Mouse (Mus musculus) megakaryocyte, embryonic 14.5 days (primary cell): Measurements from ENCODE around the gene Rln1. TPM values are rescaled to one million over a fixed set of nuclear protein-coding genes. Genes with fewer than 3 reads are reported as not detected.

ENCODE experiments used
- H3K27me3 ChIP-seq: replicated peaks from 2 replicates; pipeline ENCODE3; 2012; ENCODE audit warnings: inconsistent platforms
- H3K36me3 ChIP-seq: replicated peaks from 2 replicates; pipeline ENCODE3; 2012; ENCODE audit warnings: low read length, inconsistent platforms, mixed read lengths
- H3K4me1 ChIP-seq: 2 replicates; pipeline ENCODE4 v1.6.1; 2012; ENCODE audit warnings: inconsistent platforms
- H3K4me3 ChIP-seq: replicated peaks from 2 replicates; pipeline ENCODE3; 2012; ENCODE audit warnings: moderate library complexity, mild to moderate bottlenecking, inconsistent platforms
- H3K9me3 ChIP-seq: 2 replicates; pipeline ENCODE4 v1.6.1; 2012; ENCODE audit warnings: inconsistent platforms
- FLI1 ChIP-seq: IDR thresholded peaks from 2 replicates; pipeline ENCODE4 v1.6.1; 2012; ENCODE audit warnings: low read length, inconsistent platforms, mixed read lengths
- GATA1 ChIP-seq: IDR thresholded peaks from 3 replicates; pipeline ENCODE4 v1.6.1; 2012; ENCODE audit warnings: mixed read lengths, low read length, inconsistent platforms, borderline replicate concordance
- polyA plus RNA-seq: library from polyadenylated mRNA; stranded (reverse); fragments of >175 nt; gene quantifications from 2 replicates; pipeline ENCODE4 v1.2.3, GENCODE M21; 2012; ENCODE audit warnings: low replicate concordance; ENCODE audit not compliant: insufficient read depth

The Rln1 gene
- polyA plus RNA-seq, 1 experiment, result not detected

- no peak for TF ChIP-seq GATA1
- no peak for TF ChIP-seq FLI1
- H3K9me3 ChIP-seq, result no peaks in the 10 kb centered on the region
- H3K4me3 ChIP-seq, result peak overlapping the region; percentile 93
- no peaks in the 10 kb centered on the region for H3K27me3 ChIP-seq
- peaks cover 55% of the 10 kb centered on the region for H3K36me3 ChIP-seq
- peaks cover 49% of the 10 kb centered on the region for H3K4me1 ChIP-seq
Observed at GRCm38 (mm10) chr19:29362173-29362930, 27.9 kb upstream of the Rln1 start.

GRCm38 (mm10) chr19:29361468-29362130 is 27.1 kb upstream of the Rln1 start:
- Histone ChIP-seq H3K4me1 (peaks cover 48% of the 10 kb centered on the region), H3K27me3 (no peaks in the 10 kb centered on the region), H3K4me3 (peak overlapping the region; percentile 93), H3K36me3 (peaks cover 62% of the 10 kb centered on the region), H3K9me3 (no peaks in the 10 kb centered on the region)
- TF ChIP-seq FLI1, result no peak
- no peak for TF ChIP-seq GATA1

- no peaks in the 10 kb centered on the region for H3K27me3 ChIP-seq
- peaks cover 69% of the 10 kb centered on the region for H3K36me3 ChIP-seq
- peaks cover 47% of the 10 kb centered on the region for H3K4me1 ChIP-seq
- peak overlapping the region; percentile 42 for H3K4me3 ChIP-seq
- no peaks in the 10 kb centered on the region for H3K9me3 ChIP-seq
- TF ChIP-seq GATA1 (no peak), FLI1 (no peak)
Observed at GRCm38 (mm10) chr19:29360251-29360650, 25.8 kb upstream of the Rln1 start.

- Histone ChIP-seq H3K4me1 (peaks cover 25% of the 10 kb centered on the region), H3K9me3 (no peaks in the 10 kb centered on the region), H3K36me3 (peaks cover 71% of the 10 kb centered on the region), H3K27me3 (no peaks in the 10 kb centered on the region), H3K4me3 (no peak overlapping the region)
- TF ChIP-seq FLI1, result no peak
- TF ChIP-seq GATA1, result no peak
Observed at GRCm38 (mm10) chr19:29356281-29356680, 21.8 kb upstream of the Rln1 start.

- Histone ChIP-seq H3K9me3 (no peaks in the 10 kb centered on the region), H3K27me3 (no peaks in the 10 kb centered on the region), H3K36me3 (peaks cover 73% of the 10 kb centered on the region), H3K4me3 (peak overlapping the region; percentile 89), H3K4me1 (peaks cover 14% of the 10 kb centered on the region)
- TF ChIP-seq GATA1, result no peak
Observed at GRCm38 (mm10) chr19:29354895-29355877, 20.7 kb upstream of the Rln1 start.

- H3K27me3 ChIP-seq, result no peaks in the 10 kb centered on the region
- no peak overlapping the region for H3K4me3 ChIP-seq
- H3K4me1 ChIP-seq, result peaks cover 8% of the 10 kb centered on the region; the same call in 1 of the 2 replicates
- H3K36me3 ChIP-seq, result peaks cover 48% of the 10 kb centered on the region
- TF ChIP-seq FLI1, result no peak
- no peak for TF ChIP-seq GATA1
- H3K9me3 ChIP-seq, result no peaks in the 10 kb centered on the region
Observed at GRCm38 (mm10) chr19:29350991-29351390, 16.5 kb upstream of the Rln1 start.

GRCm38 (mm10) chr19:29345636-29346035 is 11.2 kb upstream of the Rln1 start:
- no peak overlapping the region for H3K4me3 ChIP-seq
- no peak for TF ChIP-seq FLI1
- TF ChIP-seq GATA1, result no peak
- no peaks in the 10 kb centered on the region for H3K9me3 ChIP-seq
- no peaks in the 10 kb centered on the region for H3K27me3 ChIP-seq
- peaks cover 18% of the 10 kb centered on the region for H3K36me3 ChIP-seq
- H3K4me1 ChIP-seq, result peaks cover 4% of the 10 kb centered on the region; the same call in 1 of the 2 replicates

- Histone ChIP-seq H3K4me1 (peaks cover 4% of the 10 kb centered on the region; the same call in 1 of the 2 replicates), H3K36me3 (peaks cover 11% of the 10 kb centered on the region), H3K9me3 (no peaks in the 10 kb centered on the region), H3K27me3 (peaks cover 6% of the 10 kb centered on the region), H3K4me3 (no peak overlapping the region)
- no peak for TF ChIP-seq GATA1
- no peak for TF ChIP-seq FLI1
Observed at GRCm38 (mm10) chr19:29344868-29345267, 10.4 kb upstream of the Rln1 start.

- Histone ChIP-seq H3K4me1 (peaks cover 4% of the 10 kb centered on the region; the same call in 1 of the 2 replicates), H3K27me3 (peaks cover 6% of the 10 kb centered on the region), H3K9me3 (no peaks in the 10 kb centered on the region), H3K4me3 (no peak overlapping the region), H3K36me3 (no peaks in the 10 kb centered on the region)
- TF ChIP-seq GATA1 (no peak), FLI1 (no peak)
Observed at GRCm38 (mm10) chr19:29342281-29342680, 7.8 kb upstream of the Rln1 start.
